Mouse (Mus musculus) kidney, adult 2 months (tissue): ENCODE measurements around the gene Fbxo42. TPM values are rescaled to one million over a fixed set of nuclear protein-coding genes. Genes with fewer than 3 reads are reported as not detected.
A peak's percentile ranks its signal among the peaks of the same experiment; 100 is the strongest.

Experiments
- DNase-seq: peaks from one replicate; pipeline ENCODE4 v3.0.0; 2021
- H3K27ac ChIP-seq: fragments of 200-500 bp; 2 replicates; pipeline ENCODE4 v1.5.1; 2012; ENCODE audit warnings: low read depth, low read length, control low read depth, inconsistent platforms; ENCODE audit not compliant: insufficient read depth
- H3K27me3 ChIP-seq: fragments of 200-500 bp; replicated peaks from 2 replicates; pipeline ENCODE4 v1.6.1; 2012; ENCODE audit warnings: mild to moderate bottlenecking, moderate library complexity, low read length, inconsistent platforms; ENCODE audit not compliant: control insufficient read depth, insufficient read depth
- H3K36me3 ChIP-seq: fragments of 200-500 bp; 2 replicates; pipeline ENCODE4 v1.6.1; 2012; ENCODE audit warnings: mild to moderate bottlenecking, moderate library complexity, low read length, inconsistent platforms; ENCODE audit not compliant: control insufficient read depth, insufficient read depth
- H3K4me1 ChIP-seq: fragments of 200-500 bp; 2 replicates; pipeline ENCODE4 v1.6.1; 2011; ENCODE audit warnings: low read length; ENCODE audit not compliant: control insufficient read depth, insufficient read depth
- H3K4me3 ChIP-seq: fragments of 200-500 bp; 2 replicates; pipeline ENCODE4 v1.5.1; 2011; ENCODE audit warnings: mild to moderate bottlenecking, low read depth, low read length, control low read depth; ENCODE audit not compliant: insufficient read depth
- CTCF ChIP-seq: fragments of 200-500 bp; conservative IDR thresholded peaks from 2 replicates; pipeline ENCODE4 v1.5.1; 2011; ENCODE audit warnings: low read depth, mild to moderate bottlenecking, control low read depth, low read length, moderate library complexity, mixed read lengths; ENCODE audit not compliant: insufficient read depth, insufficient read length
- POLR2A ChIP-seq: fragments of 200-500 bp; IDR thresholded peaks from one replicate; pipeline ENCODE4 v1.6.1; 2011; ENCODE audit warnings: low read depth, low read length, control low read depth
- WGBS: fragments of 180-500 bp; shearing (Covaris S2); methylation state at CpG from one replicate; pipeline ENCODE4 v1.1.7; 2018; 5-methylcytosine and 5-hydroxymethylcytosine counted together
- polyA plus RNA-seq: library from polyadenylated mRNA; depleted of rRNA; stranded (reverse); fragments of >200 nt; gene quantifications from 2 replicates; pipeline ENCODE4 v1.2.3, GENCODE M21; 2012; rRNA removed

Gene Fbxo42
- polyA plus RNA-seq, 1 experiment, result 11.7 TPM

GRCm38 (mm10) chr4:141246089-141246997 lies 98.6 kb downstream of the Fbxo42 start:
- 51% methylated on average over 24 of the region's 24 CpGs for WGBS
- Histone ChIP-seq H3K27me3 (no peaks in the 10 kb centered on the region), H3K27ac (no peak overlapping the region), H3K4me1 (peaks cover 14% of the 10 kb centered on the region), H3K4me3 (no peak overlapping the region), H3K36me3 (no peaks in the 10 kb centered on the region)
- no peak for DNase-seq
- TF ChIP-seq POLR2A (no peak), CTCF (no peak)

- Histone ChIP-seq H3K27ac (no peak overlapping the region), H3K27me3 (no peaks in the 10 kb centered on the region), H3K36me3 (no peaks in the 10 kb centered on the region), H3K4me3 (no peak overlapping the region), H3K4me1 (peaks cover 14% of the 10 kb centered on the region)
- TF ChIP-seq CTCF, result no peak
- DNase-seq, result no peak
- WGBS, result 21% methylated on average over 17 of the region's 17 CpGs
Observed at GRCm38 (mm10) chr4:141246998-141247350, 99.3 kb downstream of the Fbxo42 start.

GRCm38 (mm10) chr4:141247776-141248613 lies 100.3 kb downstream of the Fbxo42 start:
- peaks cover 11% of the 10 kb centered on the region for H3K4me1 ChIP-seq
- no peak overlapping the region for H3K27ac ChIP-seq
- TF ChIP-seq CTCF (no peak), POLR2A (no peak)
- H3K4me3 ChIP-seq, result peak overlapping the region; percentile 46
- 4% methylated on average over 58 of the region's 60 CpGs for WGBS
- no peaks in the 10 kb centered on the region for H3K27me3 ChIP-seq
- peak; percentile 25 for DNase-seq
- H3K36me3 ChIP-seq, result no peaks in the 10 kb centered on the region

GRCm38 (mm10) chr4:141248614-141248978 lies 100.9 kb downstream of the Fbxo42 start:
- TF ChIP-seq POLR2A (no peak), CTCF (no peak)
- H3K4me3 ChIP-seq, result no peak overlapping the region
- no peaks in the 10 kb centered on the region for H3K36me3 ChIP-seq
- H3K27ac ChIP-seq, result no peak overlapping the region
- H3K27me3 ChIP-seq, result no peaks in the 10 kb centered on the region
- H3K4me1 ChIP-seq, result peaks cover 7% of the 10 kb centered on the region; the same call in 1 of the 2 replicates
- DNase-seq, result no peak
- 15% methylated on average over 11 of the region's 11 CpGs for WGBS

GRCm38 (mm10) chr4:141249383-141249782 lies 101.7 kb downstream of the Fbxo42 start:
- H3K36me3 ChIP-seq, result no peaks in the 10 kb centered on the region
- TF ChIP-seq CTCF (no peak), POLR2A (no peak)
- H3K27ac ChIP-seq, result no peak overlapping the region
- no peaks in the 10 kb centered on the region for H3K27me3 ChIP-seq
- H3K4me3 ChIP-seq, result no peak overlapping the region
- WGBS, result 88% methylated on average over 11 of the region's 11 CpGs
- no peak for DNase-seq
- peaks cover 7% of the 10 kb centered on the region; the same call in 1 of the 2 replicates for H3K4me1 ChIP-seq

GRCm38 (mm10) chr4:141251071-141251470 lies 103.4 kb downstream of the Fbxo42 start:
- WGBS, result 84% methylated on average over 8 of the region's 8 CpGs

GRCm38 (mm10) chr4:141252641-141253040 lies 104.9 kb downstream of the Fbxo42 start:
- TF ChIP-seq POLR2A (no peak), CTCF (0 out of 2 replicates have a peak, but pooled peaks have one; percentile 5)
- Histone ChIP-seq H3K4me1 (no peaks in the 10 kb centered on the region), H3K27ac (no peak overlapping the region), H3K36me3 (no peaks in the 10 kb centered on the region), H3K4me3 (no peak overlapping the region), H3K27me3 (no peaks in the 10 kb centered on the region)
- DNase-seq, result no peak
- 72% methylated on average over 2 of the region's 2 CpGs for WGBS

More at GRCm38 (mm10) chr4:141251071-141251470, 103.4 kb downstream of the Fbxo42 start:
- H3K27ac ChIP-seq, result no peak overlapping the region
- H3K4me3 ChIP-seq, result no peak overlapping the region
- H3K36me3 ChIP-seq, result no peaks in the 10 kb centered on the region
- DNase-seq, result peak; percentile 38
- no peak for TF ChIP-seq POLR2A
- no peak for TF ChIP-seq CTCF
- peaks cover 7% of the 10 kb centered on the region; the same call in 1 of the 2 replicates for H3K4me1 ChIP-seq
- H3K27me3 ChIP-seq, result no peaks in the 10 kb centered on the region

Other genes with a start within 250 kb of the Fbxo42 start
- 4.9 and 5.1 TPM in 2 replicates for gene Padi2, start 241.6 kb upstream of the Fbxo42 start, polyA plus RNA-seq
- 655 and 703 TPM in 2 replicates for gene Sdhb, start 186.7 kb upstream of the Fbxo42 start, polyA plus RNA-seq
- 46.3 and 56.0 TPM in 2 replicates for gene Atp13a2, start 161.0 kb upstream of the Fbxo42 start, polyA plus RNA-seq
- 14.9 and 18.0 TPM in 2 replicates for gene Mfap2, start 137.5 kb upstream of the Fbxo42 start, polyA plus RNA-seq
- gene Crocc, start 87.4 kb upstream of the Fbxo42 start, polyA plus RNA-seq, result 34.7 and 41.8 TPM in 2 replicates
- 60.3 and 64.9 TPM in 2 replicates for gene Necap2, start 69.6 kb upstream of the Fbxo42 start, polyA plus RNA-seq
- gene Spata21, start 59.6 kb upstream of the Fbxo42 start, polyA plus RNA-seq, result 0.03 and 0.26 TPM in 2 replicates
- 59.3 and 60.3 TPM in 2 replicates for gene Szrd1, start 8.1 kb upstream of the Fbxo42 start, polyA plus RNA-seq
- gene Rsg1, start 66.0 kb downstream of the Fbxo42 start, polyA plus RNA-seq, result 1.2 and 1.6 TPM in 2 replicates
- gene Arhgef19, start 91.6 kb downstream of the Fbxo42 start, polyA plus RNA-seq, result 4.9 and 5.1 TPM in 2 replicates
- 8.1 and 9.6 TPM in 2 replicates for gene Epha2, start 153.3 kb downstream of the Fbxo42 start, polyA plus RNA-seq
- 1.8 and 2.0 TPM in 2 replicates for gene Fam131c, start 220.3 kb downstream of the Fbxo42 start, polyA plus RNA-seq